Mouse (Mus musculus) stomach, postnatal 0 days (tissue): ENCODE data around the gene 1700025C18Rik.

Source experiments
- CTCF ChIP-seq: IDR thresholded peaks from 2 replicates; pipeline ENCODE4 v1.5.1; 2016; ENCODE audit warnings: antibody characterized with exemption, low read depth, mild to moderate bottlenecking, moderate library complexity
- EP300 ChIP-seq: optimal IDR thresholded peaks from 2 replicates; pipeline ENCODE3; 2016; ENCODE audit warnings: antibody characterized with exemption

DNA sequence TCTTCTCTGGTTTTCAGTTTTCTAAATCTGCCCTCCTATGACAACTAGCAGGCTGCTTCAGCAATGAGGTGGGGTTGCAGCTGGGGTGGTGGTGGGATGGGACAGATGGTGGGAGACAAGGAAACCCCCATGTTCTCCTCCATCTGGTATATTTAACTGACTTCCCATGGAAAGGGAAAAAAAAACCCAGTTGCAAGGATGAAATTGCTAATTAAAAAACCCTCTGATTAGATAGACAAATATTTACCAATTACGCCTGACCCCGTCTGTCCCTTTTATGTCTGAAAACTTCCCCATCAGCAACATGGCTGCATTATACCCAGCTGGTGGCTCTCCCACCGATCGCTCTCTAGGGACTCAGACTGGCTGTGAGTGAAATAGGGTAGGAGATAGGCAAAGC lies 3.9 kb downstream of the 1700025C18Rik start:
- TF ChIP-seq EP300 (no peak), CTCF (no peak)
